Mouse (Mus musculus): ENCODE data around the gene Cplx2.

Gene Cplx2

GRCm38 (mm10) chr13:54367758-54368157 is 3.4 kb upstream of the Cplx2 start:
- no peak for DNase-seq (ENCODE audit: low read depth)

- no peak for DNase-seq (ENCODE audit: low read depth)
These were observed 3.0 kb upstream of the Cplx2 start for GRCm38 (mm10) chr13:54368181-54368580.

DNA sequence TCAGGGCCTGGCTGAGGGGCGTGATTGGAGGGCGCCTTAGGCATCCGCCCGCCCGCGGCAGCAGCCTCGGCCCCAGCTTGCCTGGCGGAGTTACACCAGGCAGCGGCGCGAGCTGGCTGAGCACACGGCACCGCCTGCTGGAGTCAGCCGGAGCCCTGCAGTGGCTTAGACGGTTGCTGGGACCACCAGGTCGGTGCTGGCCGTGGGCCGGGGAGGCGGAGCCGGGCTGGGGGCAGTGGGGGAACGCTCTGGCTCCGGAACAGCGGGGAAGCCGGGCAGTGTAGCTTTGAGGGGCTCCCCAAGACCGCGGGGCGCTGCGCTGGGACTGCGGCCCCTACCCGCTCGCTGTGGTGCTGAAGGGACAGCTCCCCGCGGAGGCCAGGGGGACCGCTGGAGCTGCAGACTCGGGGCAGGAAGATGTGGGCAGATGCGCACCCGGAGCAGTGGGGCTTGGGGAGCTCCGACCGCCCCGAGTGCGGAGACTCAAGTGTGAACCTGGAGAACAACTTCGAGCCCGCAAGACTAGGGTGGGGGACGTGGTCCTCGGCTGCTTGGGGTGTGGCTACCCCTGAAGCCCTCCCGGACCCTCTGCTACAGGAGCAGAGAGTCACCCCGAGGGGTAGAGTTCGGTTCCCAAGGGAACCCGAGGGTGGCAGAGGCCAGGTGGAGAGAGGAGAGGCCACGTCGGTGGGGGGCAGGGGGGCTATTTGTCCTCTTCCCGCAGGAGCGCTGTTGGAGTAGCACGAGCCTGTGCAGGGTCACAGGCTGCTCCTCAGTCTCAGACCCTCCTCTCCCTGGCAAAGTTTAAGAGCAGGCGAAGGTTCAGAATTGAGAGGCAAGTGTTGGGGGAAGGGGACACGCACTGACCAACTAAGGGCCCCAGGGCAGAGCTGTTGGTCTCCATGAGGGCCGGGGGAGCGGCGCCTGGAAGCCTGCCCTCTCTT is 510 bp downstream of the Cplx2 start:
- peak; percentile 10 for DNase-seq (ENCODE audit: low read depth)

DNA sequence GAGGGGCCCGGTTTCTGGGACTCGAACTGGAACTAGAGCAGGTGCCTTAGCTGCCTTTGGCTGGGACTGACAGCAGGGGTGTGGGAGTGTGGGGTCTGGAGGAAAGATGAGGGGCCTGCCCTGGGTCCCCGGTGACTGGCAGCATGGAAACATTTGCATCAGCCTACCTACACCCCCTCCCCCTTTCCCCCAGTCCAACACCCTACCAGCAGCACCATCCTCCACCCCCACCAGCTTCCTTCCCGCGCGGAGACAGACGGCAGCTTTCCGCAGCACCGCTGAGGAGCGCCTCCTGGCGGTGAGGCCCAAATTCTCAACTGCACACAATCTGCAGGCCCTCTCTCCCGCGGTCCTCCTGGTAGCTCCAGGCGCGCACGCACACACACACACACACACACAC is 1.5 kb downstream of the Cplx2 start:
- DNase-seq (ENCODE audit: low read depth): no peak

DNA sequence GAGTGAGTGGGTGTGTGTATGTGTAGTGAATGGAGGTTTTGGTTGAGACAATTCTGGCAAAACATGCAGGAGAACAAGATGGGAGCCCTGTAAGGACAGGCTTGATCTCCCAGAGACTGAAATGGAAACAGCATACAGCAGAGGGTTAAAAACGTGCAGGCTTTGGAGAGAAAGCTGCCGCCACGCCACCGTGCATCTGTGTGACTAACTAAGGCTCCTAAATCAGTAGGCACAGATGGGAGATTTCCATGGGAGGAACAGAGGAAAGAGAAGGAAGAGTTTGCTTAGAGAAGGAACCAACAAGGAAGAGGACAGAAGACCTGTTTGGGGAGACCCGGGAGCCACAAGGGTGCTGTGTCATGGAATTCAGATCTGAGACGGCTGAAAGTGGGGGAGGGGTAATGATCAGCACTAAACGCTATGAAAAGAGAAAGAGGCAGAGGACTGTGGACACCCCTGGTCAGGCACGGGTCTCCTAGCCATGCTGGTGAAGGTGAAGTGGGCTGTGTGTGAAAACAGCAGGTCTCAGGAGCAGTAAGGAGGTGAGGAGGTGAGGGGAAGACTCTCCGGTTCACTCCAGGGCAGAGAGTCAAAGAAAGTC is 3.1 kb downstream of the Cplx2 start:
- no peak for DNase-seq (ENCODE audit: low read depth)

- DNase-seq (ENCODE audit: low read depth): no peak
These were observed 4.6 kb downstream of the Cplx2 start for GRCm38 (mm10) chr13:54375497-54376495.

- DNase-seq (ENCODE audit: low read depth): no peak
These were observed 5.6 kb downstream of the Cplx2 start for GRCm38 (mm10) chr13:54376736-54377135.

GRCm38 (mm10) chr13:54378051-54378450 is 6.9 kb downstream of the Cplx2 start:
- DNase-seq (ENCODE audit: low read depth): no peak

- DNase-seq (ENCODE audit: low read depth): no peak
These were observed 9.3 kb downstream of the Cplx2 start for GRCm38 (mm10) chr13:54380421-54380820.

DNA sequence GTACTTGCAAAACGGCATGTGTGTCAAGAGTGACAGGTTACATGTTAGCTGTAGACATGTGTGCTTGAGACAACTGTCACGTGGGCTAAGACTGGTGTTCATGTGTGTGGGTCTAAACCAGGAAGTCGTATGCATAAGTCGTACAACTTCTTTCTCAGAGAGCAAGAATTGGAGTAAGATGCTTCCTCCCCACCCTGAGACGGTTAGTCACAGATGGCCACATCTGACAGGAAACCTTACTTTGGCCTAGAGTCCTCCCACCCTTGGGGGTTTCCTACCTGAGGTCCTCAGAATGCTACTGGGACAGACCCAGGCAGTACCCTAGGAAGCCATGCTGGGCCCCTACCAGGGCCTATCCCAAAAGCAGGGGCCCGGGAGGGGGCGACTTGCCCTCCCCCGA is 10.2 kb downstream of the Cplx2 start:
- DNase-seq (ENCODE audit: low read depth): no peak

DNA sequence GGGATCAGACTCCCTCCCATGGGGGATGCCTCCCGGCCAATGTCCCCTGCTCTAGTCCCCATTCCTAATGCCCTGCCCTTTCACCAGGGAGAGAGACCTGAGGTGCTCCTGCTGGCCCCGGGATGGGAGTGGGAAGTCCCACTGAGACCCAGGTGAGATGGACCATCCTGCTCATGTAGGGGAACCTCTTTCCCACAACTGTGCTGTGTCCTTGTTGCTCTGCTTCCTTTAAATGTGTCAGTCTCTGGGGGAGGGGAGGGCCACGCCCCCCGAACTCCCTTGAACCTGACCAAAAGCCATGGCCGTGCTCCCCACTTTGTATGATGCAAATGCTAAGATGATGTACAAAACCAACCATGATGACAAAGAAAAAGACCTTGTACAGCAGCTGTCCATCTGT is 12.4 kb downstream of the Cplx2 start:
- no peak for DNase-seq (ENCODE audit: low read depth)

- no peak for DNase-seq (ENCODE audit: low read depth)
These were observed 13.4 kb downstream of the Cplx2 start for GRCm38 (mm10) chr13:54384518-54384917.

DNA sequence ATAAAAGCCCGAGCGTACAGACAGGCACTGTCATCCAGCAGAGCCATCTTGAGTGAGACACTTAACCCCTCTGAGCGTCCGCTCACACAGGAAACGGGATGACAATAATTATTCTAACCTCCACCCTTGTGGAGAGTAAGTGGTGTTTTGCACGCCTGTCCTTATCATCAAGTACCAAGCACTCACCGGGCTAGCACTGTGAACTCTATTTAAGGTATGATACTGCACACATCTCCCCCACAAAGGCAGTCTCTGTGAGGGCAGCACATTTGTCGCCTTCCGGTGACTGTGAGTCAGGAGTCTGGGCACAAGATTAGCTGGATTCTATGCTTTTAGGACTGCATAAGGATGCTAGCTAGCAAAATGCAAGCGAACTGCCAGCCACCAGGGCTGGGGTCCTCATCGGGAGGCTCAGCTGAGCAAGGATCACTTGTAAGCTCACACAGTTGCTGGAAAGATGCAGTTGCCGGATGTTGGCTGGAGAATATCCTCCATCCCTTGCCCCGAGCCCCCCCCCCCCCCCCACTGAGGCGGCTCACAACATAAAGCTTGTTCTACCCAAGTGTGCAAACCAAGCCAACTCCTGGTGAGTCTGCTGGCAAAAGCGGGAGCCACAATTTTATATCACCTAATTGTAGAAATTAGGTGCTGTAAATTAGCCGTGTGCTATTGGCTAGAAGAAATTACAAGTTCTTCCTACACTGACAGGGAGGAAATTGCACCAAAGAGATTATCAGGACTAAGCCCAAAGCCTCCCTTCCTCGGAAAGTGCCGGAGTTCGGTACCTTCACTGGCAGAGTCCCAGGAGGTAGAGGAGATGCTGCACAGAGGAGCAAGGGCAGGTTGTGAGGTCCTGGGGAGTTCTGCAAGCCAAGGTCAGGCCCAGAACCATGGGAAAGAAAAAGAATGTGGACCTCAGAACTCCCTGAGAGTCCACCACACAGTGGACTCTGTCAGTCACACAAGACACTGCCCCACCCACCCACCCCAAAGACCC is 14.2 kb downstream of the Cplx2 start:
- DNase-seq (ENCODE audit: low read depth): no peak

DNA sequence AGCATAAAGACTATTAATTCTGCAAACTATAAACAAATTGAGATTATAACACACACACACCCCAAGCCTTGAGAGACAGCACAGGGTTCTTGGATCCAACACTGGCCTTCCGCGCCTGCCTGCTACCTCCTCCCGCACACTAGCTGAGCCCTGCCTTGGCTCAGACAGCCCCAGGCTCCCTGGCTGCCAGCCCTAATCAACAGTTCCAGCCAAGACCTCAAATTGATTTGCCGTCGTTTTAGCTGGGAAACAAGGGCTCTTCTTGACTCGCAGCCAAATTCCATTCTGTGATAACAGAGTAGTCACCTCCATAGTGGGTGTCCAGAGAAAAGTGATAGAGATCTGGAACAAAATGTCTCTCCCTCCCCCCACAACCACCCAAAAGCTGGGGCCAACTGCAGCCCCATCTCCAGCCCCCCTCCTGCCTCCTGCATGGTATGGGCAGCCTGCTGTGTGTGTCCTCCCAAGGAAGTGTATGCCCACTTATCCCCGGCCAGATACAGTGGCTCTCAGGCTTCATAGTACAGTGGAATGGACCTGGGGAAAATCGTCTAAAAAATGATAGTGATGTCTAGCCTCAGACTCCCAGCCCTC is 18.9 kb downstream of the Cplx2 start:
- DNase-seq (ENCODE audit: low read depth): no peak

DNA sequence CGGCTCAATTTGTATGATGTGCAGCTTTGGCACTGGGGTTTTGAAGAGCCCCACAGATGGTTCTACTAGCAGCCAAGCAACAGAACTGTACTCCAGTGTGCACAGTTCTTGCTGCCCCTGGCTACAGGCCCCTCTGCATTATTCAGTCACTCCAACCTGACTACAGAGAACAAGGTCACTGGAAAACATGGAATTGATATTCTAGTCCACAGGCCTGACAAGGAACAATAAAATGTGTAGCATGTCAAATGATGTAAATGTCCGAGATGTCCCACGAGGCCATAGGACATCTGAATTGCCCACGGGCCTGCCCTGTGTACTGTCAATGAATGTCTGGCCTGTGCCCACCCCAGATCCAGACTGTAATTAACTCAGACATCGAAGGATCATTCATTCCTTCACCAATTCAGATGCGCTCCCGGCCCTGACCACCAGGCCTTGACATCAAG is 19.4 kb downstream of the Cplx2 start:
- no peak for DNase-seq (ENCODE audit: low read depth)

DNA sequence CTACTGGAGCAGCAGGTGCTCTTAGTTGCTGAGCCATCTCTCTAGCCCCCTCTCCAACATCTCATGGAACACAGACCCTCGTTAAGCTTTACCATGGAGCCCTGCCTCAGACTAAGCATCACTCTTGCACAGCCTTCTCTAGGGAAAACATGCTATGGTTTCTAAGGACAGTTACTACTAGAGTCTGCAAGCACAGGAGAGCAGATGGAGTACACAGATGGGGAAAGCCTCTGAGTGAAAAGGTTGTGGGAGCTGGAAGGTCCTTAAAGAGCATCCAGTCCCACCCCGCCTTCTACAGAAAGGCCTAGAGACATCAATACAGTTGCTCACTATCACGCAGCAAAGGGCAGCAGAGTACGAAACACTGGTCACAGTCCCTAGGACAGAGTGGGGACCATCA is 20.2 kb downstream of the Cplx2 start:
- no peak for DNase-seq (ENCODE audit: low read depth)

DNA sequence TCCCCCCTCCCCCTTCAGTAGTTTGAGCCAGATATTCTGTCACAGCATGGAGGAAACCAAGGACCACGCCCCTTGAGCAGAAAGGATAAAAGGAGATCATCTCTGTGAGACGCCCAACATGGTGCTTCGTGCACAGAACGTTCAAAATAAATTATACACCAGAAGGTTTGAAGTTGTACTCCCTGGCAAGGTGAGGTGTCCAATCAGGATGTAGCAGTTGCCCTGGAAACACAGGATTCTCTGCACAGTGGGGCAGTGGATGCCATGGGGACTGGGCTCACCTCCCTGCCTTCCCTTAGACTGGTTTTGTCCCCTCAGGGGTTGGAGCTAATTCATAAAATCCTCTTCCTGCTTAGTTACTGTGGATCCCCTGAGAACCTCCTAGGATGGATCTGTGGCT is 25.9 kb downstream of the Cplx2 start:
- DNase-seq (ENCODE audit: low read depth): no peak

DNA sequence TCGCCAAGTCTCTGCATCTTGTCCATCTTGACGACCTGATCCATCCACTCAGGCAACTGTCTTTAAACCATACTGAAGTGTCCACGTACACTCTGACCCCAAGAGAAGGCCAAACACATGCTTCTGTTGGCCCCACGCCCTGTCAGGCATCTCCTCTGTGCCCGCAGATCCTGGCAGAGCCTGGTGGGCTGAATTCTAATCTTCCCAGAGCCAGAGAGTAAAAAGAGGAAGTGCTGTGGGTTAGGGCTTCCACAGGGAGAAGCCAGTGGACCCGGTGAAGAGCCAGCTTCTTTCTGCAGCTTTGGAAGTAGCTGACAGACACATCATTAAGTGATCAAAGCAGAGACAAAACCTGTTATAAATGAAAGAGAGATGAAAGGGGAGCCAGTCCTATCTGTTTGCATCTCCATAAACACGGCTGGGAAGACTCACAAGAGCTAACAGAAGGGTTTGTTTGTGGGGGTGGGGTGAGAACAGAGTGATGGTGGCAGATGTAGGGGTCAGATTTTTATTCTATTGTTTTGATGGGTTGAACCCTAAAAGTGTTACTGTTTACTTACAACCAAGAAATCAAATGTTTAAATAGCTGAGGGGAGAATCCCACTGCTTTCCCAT is 29.5 kb downstream of the Cplx2 start:
- DNase-seq (ENCODE audit: low read depth): no peak

DNA sequence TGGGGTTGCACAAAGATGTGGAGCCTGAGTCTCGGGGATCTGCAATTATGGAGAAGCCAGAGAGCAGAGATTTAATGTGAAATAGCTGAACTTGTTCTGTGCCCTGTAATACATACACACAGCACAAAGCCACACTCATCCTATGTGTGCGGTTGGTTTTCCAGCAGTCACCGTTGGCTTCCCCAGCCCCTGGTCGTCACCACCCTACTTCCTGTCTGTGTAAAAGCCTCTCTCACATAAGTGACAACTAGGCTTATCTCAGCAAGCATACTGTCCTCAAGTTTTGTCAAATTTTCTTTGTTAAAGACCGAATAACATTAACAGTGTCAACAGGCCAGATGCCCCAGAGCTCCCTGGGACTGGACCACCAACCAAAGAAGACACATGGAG is 30.0 kb downstream of the Cplx2 start:
- no peak for DNase-seq (ENCODE audit: low read depth)

DNA sequence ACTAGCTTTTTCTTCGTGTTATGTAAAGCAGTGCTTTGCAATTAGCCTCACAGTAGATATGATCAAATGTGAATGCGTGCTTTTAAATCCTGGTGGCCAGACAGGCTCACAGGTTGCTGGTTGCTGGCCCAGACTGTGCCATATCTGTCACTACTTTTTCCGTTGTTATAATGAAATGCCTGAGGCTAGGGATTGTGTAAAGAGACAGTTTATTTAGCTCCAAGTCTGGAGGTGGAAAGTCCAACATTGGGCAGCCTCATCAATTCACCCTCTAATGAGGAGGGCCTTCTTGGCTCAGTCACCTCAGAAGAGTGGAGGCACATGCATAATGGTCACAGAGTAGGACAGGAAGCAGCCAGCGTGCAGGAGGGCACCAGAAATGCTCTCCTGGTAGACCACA is 31.2 kb downstream of the Cplx2 start:
- DNase-seq (ENCODE audit: low read depth): no peak
